Comparison of ENCODE assay signal across 12 mouse cellular contexts in genomic region chr4:119116336-119116735, GRCm38 (mm10). TPM values are rescaled to one million over a fixed set of nuclear protein-coding genes. Genes with fewer than 3 reads are reported as not detected.
DNase-seq lines count a peak whose midpoint lies in the region; ATAC-seq and TF ChIP-seq lines count a peak whose summit lies in the region.
"Had no signal": no experiment of that assay in that cellular context is flagged by ENCODE, and none has a peak within 500 bp of the region (broad histone marks: within the 10 kb centered on the region; RNA-seq: fewer than 3 reads in every experiment).

No protein-coding gene starts in this region.

- WGBS in heart, embryonic 14.5 days, result 43% methylated on average over 1 of the region's 1 CpGs
- 70% methylated on average over 1 of the region's 1 CpGs for WGBS in thymus, adult 2 months
- 84% methylated on average over 1 of the region's 1 CpGs for WGBS in liver, embryonic 13.5 days (ENCODE audit: insufficient replicate concordance)
- WGBS in stomach, postnatal 0 days, result 42% methylated on average over 1 of the region's 1 CpGs

- no peak for TF ChIP-seq CTCF in thymus, adult 2 months (IDR thresholded peaks at IDR 0.05; ENCODE audit: borderline replicate concordance, control insufficient read depth, extremely low read depth, insufficient read depth, low read length, poor library complexity)
- TF ChIP-seq CTCF in stomach, postnatal 0 days (IDR thresholded peaks at IDR 0.05; ENCODE audit: low read depth), result peak; percentile 53

- DNase-seq in heart, adult 18-20 months, result no peak
- DNase-seq in thymus, adult 2 months, result peak; percentile 23
- no peak for DNase-seq in thymus, adult 18-20 months
- DNase-seq in liver, embryonic 13.5 days, result no peak
- peak; percentile 53 for DNase-seq in stomach, postnatal 0 days (ENCODE audit: low spot score)
- DNase-seq in urinary bladder, postnatal 4 days (ENCODE audit: low spot score in 2 of 2), result no peak
- DNase-seq in frontal cortex, postnatal 36 days (ENCODE audit: low spot score in 2 of 2), result no peak
- DNase-seq: cerebellum, postnatal 36 days had no signal

- no peak for TF ChIP-seq EP300 in stomach, postnatal 0 days (optimal IDR thresholded peaks at IDR 0.05)

- peaks cover 51% of the 10 kb centered on the region for H3K36me3 ChIP-seq in heart, embryonic 14.5 days (ENCODE audit: control insufficient read depth, insufficient read depth, low read length)
- no peaks in the 10 kb centered on the region for H3K36me3 ChIP-seq in thymus, adult 2 months (ENCODE audit: control insufficient read depth, insufficient read depth, low read length)
- peaks cover 100% of the 10 kb centered on the region for H3K36me3 ChIP-seq in liver, embryonic 13.5 days
- peaks cover 2% of the 10 kb centered on the region; the same call in 1 of the 2 replicates for H3K36me3 ChIP-seq in stomach, postnatal 0 days (ENCODE audit: control insufficient read depth, insufficient read depth, low read length)
- H3K36me3 ChIP-seq: hindbrain, embryonic 15.5 days had no signal

- H3K4me3 ChIP-seq in heart, embryonic 14.5 days (ENCODE audit: control insufficient read depth in 1 of 2, insufficient read depth in 1 of 2, low read depth in 1 of 2, low read length in 2 of 2), result no peak overlapping the region
- no peak overlapping the region for H3K4me3 ChIP-seq in thymus, adult 2 months (ENCODE audit: control insufficient read depth, insufficient read depth, low read length)
- H3K4me3 ChIP-seq in liver, embryonic 13.5 days (replicated peaks), result 0 out of 2 replicates have a peak overlapping the region, but pooled peaks have one; percentile 14
- no peak overlapping the region for H3K4me3 ChIP-seq in stomach, postnatal 0 days (ENCODE audit: low read depth, low read length)
- H3K4me3 ChIP-seq: embryonic facial prominence, embryonic 15.5 days; hindbrain, embryonic 15.5 days; midbrain, embryonic 13.5 days had no signal

- peak overlapping the region; percentile 54; the same call in 1 of the 2 replicates for H3K9ac ChIP-seq in heart, embryonic 14.5 days (ENCODE audit: low read length)
- H3K9ac ChIP-seq in liver, embryonic 13.5 days, result no peak overlapping the region
- no peak overlapping the region for H3K9ac ChIP-seq in stomach, postnatal 0 days (ENCODE audit: low read length)
- H3K9ac ChIP-seq: embryonic facial prominence, embryonic 15.5 days; hindbrain, embryonic 15.5 days; midbrain, embryonic 13.5 days had no signal

- H3K27me3 ChIP-seq in heart, embryonic 14.5 days (ENCODE audit: control insufficient read depth, insufficient read depth, low read length), result no peaks in the 10 kb centered on the region
- no peaks in the 10 kb centered on the region for H3K27me3 ChIP-seq in thymus, adult 2 months (ENCODE audit: control insufficient read depth, insufficient read depth, low read length)
- H3K27me3 ChIP-seq in liver, embryonic 13.5 days, result no peaks in the 10 kb centered on the region
- no peaks in the 10 kb centered on the region for H3K27me3 ChIP-seq in stomach, postnatal 0 days (ENCODE audit: control insufficient read depth, insufficient read depth, low read length)
- H3K27me3 ChIP-seq: embryonic facial prominence, embryonic 15.5 days; hindbrain, embryonic 15.5 days; midbrain, embryonic 13.5 days had no signal

- H3K9me3 ChIP-seq in heart, embryonic 14.5 days (ENCODE audit: control insufficient read depth, low read length), result no peaks in the 10 kb centered on the region
- H3K9me3 ChIP-seq in liver, embryonic 13.5 days (replicated peaks), result no peaks in the 10 kb centered on the region
- H3K9me3 ChIP-seq in stomach, postnatal 0 days (ENCODE audit: control insufficient read depth, low read length), result no peaks in the 10 kb centered on the region
- H3K9me3 ChIP-seq: embryonic facial prominence, embryonic 15.5 days; hindbrain, embryonic 15.5 days; midbrain, embryonic 13.5 days had no signal

- peaks cover 66 to 99% of the 10 kb centered on the region in 2 experiments for H3K4me1 ChIP-seq in heart, embryonic 14.5 days (ENCODE audit: control insufficient read depth in 2 of 2, insufficient read depth in 2 of 2, low read length in 2 of 2)
- H3K4me1 ChIP-seq in thymus, adult 2 months (replicated peaks; ENCODE audit: control insufficient read depth, insufficient read depth, low read length), result 0 out of 2 replicates have a peak, but pooled peaks cover 4% of the 10 kb centered on the region
- peaks cover 100% of the 10 kb centered on the region for H3K4me1 ChIP-seq in liver, embryonic 13.5 days (replicated peaks)
- peaks cover 20% of the 10 kb centered on the region for H3K4me1 ChIP-seq in stomach, postnatal 0 days (replicated peaks; ENCODE audit: control insufficient read depth, insufficient read depth)

- no peak for TF ChIP-seq POLR2A in thymus, adult 2 months (IDR thresholded peaks at IDR 0.05; ENCODE audit: control insufficient read depth, extremely low read depth, insufficient read depth, low read length, poor library complexity)

- peak overlapping the region; percentile 49; the same call in 1 of the 2 replicates for H3K4me2 ChIP-seq in heart, embryonic 14.5 days (ENCODE audit: low read length)
- peak overlapping the region; percentile 69 for H3K4me2 ChIP-seq in liver, embryonic 13.5 days
- no peak overlapping the region for H3K4me2 ChIP-seq in stomach, postnatal 0 days (replicated peaks; ENCODE audit: low read depth)
- H3K4me2 ChIP-seq: embryonic facial prominence, embryonic 15.5 days; hindbrain, embryonic 15.5 days; midbrain, embryonic 13.5 days had no signal

- H3K27ac ChIP-seq in heart, embryonic 14.5 days (replicated peaks in 1 of 2; ENCODE audit: control insufficient read depth in 1 of 2, insufficient read depth in 1 of 2, low read depth in 2 of 2, low read length in 2 of 2), result peak overlapping the region; percentile 87 to 97
- H3K27ac ChIP-seq in thymus, adult 2 months (ENCODE audit: control insufficient read depth, insufficient read depth, low read length), result no peak overlapping the region
- H3K27ac ChIP-seq in liver, embryonic 13.5 days, result peak overlapping the region; percentile 50
- peak overlapping the region; percentile 79 for H3K27ac ChIP-seq in stomach, postnatal 0 days (replicated peaks)
- H3K27ac ChIP-seq: embryonic facial prominence, embryonic 15.5 days; hindbrain, embryonic 15.5 days; midbrain, embryonic 13.5 days had no signal

- ATAC-seq in heart, embryonic 14.5 days (ENCODE audit: insufficient number of reproducible peaks, insufficient read depth, low FRiP score, low read depth), result no peak
- ATAC-seq in liver, embryonic 13.5 days (ENCODE audit: low read depth), result peak; percentile 19
- ATAC-seq in stomach, postnatal 0 days (ENCODE audit: low FRiP score, low TSS enrichment), result peak; percentile 31; the same call in 1 of the 2 replicates
- ATAC-seq: midbrain, embryonic 13.5 days had no signal

RNA-seq across cellular contexts. Expression of gene Slc2a1, which starts 7.8 kb away (rescaled TPM):
- polyA plus RNA-seq in heart, embryonic 14.5 days (2014; fragmentation: Nextera tagmentation; extraction: Ambion mirVana), result 159 and 166 TPM in 2 replicates
- 10 to 100 TPM; 12.2 to 13.5 TPM for total RNA-seq in heart, adult 18-20 months (2021)
- polyA plus RNA-seq in thymus, adult 2 months (2012; rRNA removed), result 42.2 and 42.5 TPM in 2 replicates
- polyA plus RNA-seq in liver, embryonic 13.5 days (2015; fragmentation: Nextera tagmentation; extraction: Ambion mirVana), result 272 and 303 TPM in 2 replicates
- polyA plus RNA-seq in stomach, postnatal 0 days (2015; fragmentation: Nextera tagmentation; extraction: Ambion mirVana), result 36.9 and 39.8 TPM in 2 replicates

RNA-seq across cellular contexts. Expression of gene Zfp691, which starts 57.7 kb away (rescaled TPM):
- polyA plus RNA-seq in heart, embryonic 14.5 days (2014; fragmentation: Nextera tagmentation; extraction: Ambion mirVana), result 11.2 and 12.0 TPM in 2 replicates
- total RNA-seq in heart, adult 18-20 months (2021), result 10 to 100 TPM; 20.0 to 23.4 TPM
- polyA plus RNA-seq in thymus, adult 2 months (2012; rRNA removed), result 12.9 and 19.1 TPM in 2 replicates
- polyA plus RNA-seq in liver, embryonic 13.5 days (2015; fragmentation: Nextera tagmentation; extraction: Ambion mirVana), result 2.8 and 2.9 TPM in 2 replicates
- 3.7 and 4.1 TPM in 2 replicates for polyA plus RNA-seq in stomach, postnatal 0 days (2015; fragmentation: Nextera tagmentation; extraction: Ambion mirVana)

Comparison
In these comparisons a context has a peak if more than half of its experiments do, and no peak if none do; other contexts are left out.
1. DNase-seq: peak in thymus, adult 2 months (single experiment) and stomach, postnatal 0 days (single experiment); none in heart, adult 18-20 months (0 of 2), thymus, adult 18-20 months (0 of 2), liver, embryonic 13.5 days (single experiment), urinary bladder, postnatal 4 days (0 of 2) and frontal cortex, postnatal 36 days (0 of 2).